Mouse (Mus musculus) layer of hippocampus, adult 2 months (tissue): ENCODE measurements around the gene Scoc. TPM values are rescaled to one million over a fixed set of nuclear protein-coding genes. Genes with fewer than 3 reads are reported as not detected.
A peak's percentile ranks its signal among the peaks of the same experiment; 100 is the strongest.

Source experiments
- DNase-seq, 2 experiments: peaks; one replicate each; pipeline ENCODE4 v3.0.0; 2022; ENCODE audit warnings: low spot score in 2 of 2
- H3K27ac ChIP-seq: fragments of 200-600 bp; 2 replicates; pipeline ENCODE4 v1.8.1; 2022
- H3K4me3 ChIP-seq: fragments of 200-600 bp; 2 replicates; pipeline ENCODE4 v1.8.1; 2022; ENCODE audit warnings: mild to moderate bottlenecking
- CTCF ChIP-seq: fragments of 200-600 bp; conservative IDR thresholded peaks from 2 replicates; pipeline ENCODE4 v1.8.1; 2022; ENCODE audit warnings: antibody characterized with exemption, mild to moderate bottlenecking, moderate library complexity
- total RNA-seq, 2 experiments: library from RNA; stranded (reverse); gene quantifications; 2 replicates each; pipeline ENCODE4 v1.2.3; 2021

Scoc gene
- total RNA-seq, 2 experiments from 2014 or later, result 211 to 218 TPM

GRCm38 (mm10) chr8:83425202-83425601, 33.0 kb downstream of the Scoc start:
- no peak for TF ChIP-seq CTCF
- no peak for DNase-seq
- Histone ChIP-seq H3K4me3 (no peak overlapping the region), H3K27ac (no peak overlapping the region)

GRCm38 (mm10) chr8:83423032-83423825, 35.0 kb downstream of the Scoc start:
- no peak for DNase-seq
- H3K4me3 ChIP-seq, result no peak overlapping the region
- no peak for TF ChIP-seq CTCF
- H3K27ac ChIP-seq, result peak overlapping the region; percentile 46; the same call in 1 of the 2 replicates

- DNase-seq, result no peak
- Histone ChIP-seq H3K27ac (no peak overlapping the region), H3K4me3 (no peak overlapping the region)
- TF ChIP-seq CTCF, result no peak
These were observed 36.8 kb downstream of the Scoc start for GRCm38 (mm10) chr8:83421354-83421753.

- no peak for TF ChIP-seq CTCF
- Histone ChIP-seq H3K4me3 (no peak overlapping the region), H3K27ac (no peak overlapping the region)
- DNase-seq, result no peak
These were observed 39.2 kb downstream of the Scoc start for GRCm38 (mm10) chr8:83418805-83419516.

GRCm38 (mm10) chr8:83417970-83418369, 40.2 kb downstream of the Scoc start:
- no peak for TF ChIP-seq CTCF
- Histone ChIP-seq H3K27ac (no peak overlapping the region), H3K4me3 (no peak overlapping the region)
- no peak for DNase-seq

GRCm38 (mm10) chr8:83416878-83417277, 41.3 kb downstream of the Scoc start:
- TF ChIP-seq CTCF, result no peak
- no peak for DNase-seq
- no peak overlapping the region for H3K27ac ChIP-seq
- H3K4me3 ChIP-seq, result no peak overlapping the region

- DNase-seq, result no peak
- Histone ChIP-seq H3K4me3 (no peak overlapping the region), H3K27ac (no peak overlapping the region)
- TF ChIP-seq CTCF, result no peak
These were observed 49.7 kb downstream of the Scoc start for GRCm38 (mm10) chr8:83408496-83408895.

- Histone ChIP-seq H3K27ac (no peak overlapping the region), H3K4me3 (no peak overlapping the region)
- no peak for DNase-seq
- TF ChIP-seq CTCF, result peak; percentile 71
These were observed 51.4 kb downstream of the Scoc start for GRCm38 (mm10) chr8:83406836-83407235.

- no peak for TF ChIP-seq CTCF
- H3K27ac ChIP-seq, result no peak overlapping the region
- no peak for DNase-seq
- H3K4me3 ChIP-seq, result no peak overlapping the region
These were observed 52.6 kb downstream of the Scoc start for GRCm38 (mm10) chr8:83405548-83405947.

GRCm38 (mm10) chr8:83397726-83398125, 60.5 kb downstream of the Scoc start:
- no peak overlapping the region for H3K4me3 ChIP-seq
- DNase-seq, result no peak
- no peak for TF ChIP-seq CTCF
- H3K27ac ChIP-seq, result no peak overlapping the region

- DNase-seq, result no peak
- Histone ChIP-seq H3K27ac (no peak overlapping the region), H3K4me3 (no peak overlapping the region)
- no peak for TF ChIP-seq CTCF
These were observed 61.5 kb downstream of the Scoc start for GRCm38 (mm10) chr8:83396680-83397079.

GRCm38 (mm10) chr8:83394325-83394724, 63.9 kb downstream of the Scoc start:
- no peak overlapping the region for H3K4me3 ChIP-seq
- DNase-seq, result no peak
- H3K27ac ChIP-seq, result no peak overlapping the region
- no peak for TF ChIP-seq CTCF

GRCm38 (mm10) chr8:83392521-83392920, 65.7 kb downstream of the Scoc start:
- no peak overlapping the region for H3K27ac ChIP-seq
- no peak for DNase-seq
- H3K4me3 ChIP-seq, result no peak overlapping the region
- TF ChIP-seq CTCF, result no peak

GRCm38 (mm10) chr8:83390006-83390701, 68.0 kb downstream of the Scoc start:
- no peak for TF ChIP-seq CTCF
- no peak for DNase-seq
- Histone ChIP-seq H3K27ac (peak overlapping the region; percentile 82), H3K4me3 (peak overlapping the region; percentile 75)
